ENCODE assay signal across 8 mouse cellular contexts in genomic region chr10:77624570-77624995, GRCm38 (mm10). TPM values are rescaled to one million over a fixed set of nuclear protein-coding genes. Genes with fewer than 3 reads are reported as not detected.
DNase-seq lines count a peak whose midpoint lies in the region; ATAC-seq and TF ChIP-seq lines count a peak whose summit lies in the region.

No protein-coding gene starts in this region.

- H3K9ac ChIP-seq in forebrain, embryonic 13.5 days = peak overlapping the region; percentile 96; the same call in 1 of the 2 replicates
- H3K9ac ChIP-seq in forebrain, embryonic 12.5 days = no peak overlapping the region

- no peak overlapping the region for H3K27ac ChIP-seq in forebrain, embryonic 13.5 days
- H3K27ac ChIP-seq in forebrain, embryonic 12.5 days = no peak overlapping the region
- H3K27ac ChIP-seq in layer of hippocampus, adult 2 months = peak overlapping the region; percentile 96

- 77% methylated on average over 7 of the region's 7 CpGs for WGBS in forebrain, embryonic 13.5 days
- 81% methylated on average over 7 of the region's 7 CpGs for WGBS in forebrain, embryonic 12.5 days

- peaks cover 39% of the 10 kb centered on the region for H3K4me1 ChIP-seq in forebrain, embryonic 13.5 days
- H3K4me1 ChIP-seq in forebrain, embryonic 12.5 days = peaks cover 32% of the 10 kb centered on the region

- DNase-seq in right cerebral cortex, adult 18-20 months = peak; percentile 58
- no peak for DNase-seq in right cerebral cortex, postnatal 4 days
- peak; percentile 60 to 68 for DNase-seq in layer of hippocampus, adult 2 months (ENCODE audit: low spot score in 2 of 2)
- peak; percentile 46 to 55 for DNase-seq in lung, postnatal 4 days
- no peak for DNase-seq in thymus, postnatal 4 days
- no peak for DNase-seq in kidney, adult 9 months

- H3K4me2 ChIP-seq in forebrain, embryonic 13.5 days = peak overlapping the region; percentile 22
- no peak overlapping the region for H3K4me2 ChIP-seq in forebrain, embryonic 12.5 days

- no peaks in the 10 kb centered on the region for H3K9me3 ChIP-seq in forebrain, embryonic 13.5 days (replicated peaks)
- no peaks in the 10 kb centered on the region for H3K9me3 ChIP-seq in forebrain, embryonic 12.5 days

- no peaks in the 10 kb centered on the region for H3K27me3 ChIP-seq in forebrain, embryonic 13.5 days
- H3K27me3 ChIP-seq in forebrain, embryonic 12.5 days = no peaks in the 10 kb centered on the region

- peaks cover 4% of the 10 kb centered on the region for H3K36me3 ChIP-seq in forebrain, embryonic 13.5 days (ENCODE audit: poor library complexity, severe bottlenecking)
- H3K36me3 ChIP-seq in forebrain, embryonic 12.5 days (replicated peaks) = peaks cover 8% of the 10 kb centered on the region; the same call in 1 of the 2 replicates

- no peak for TF ChIP-seq CTCF in layer of hippocampus, adult 2 months (conservative IDR thresholded peaks at IDR 0.05)

- no peak for ATAC-seq in forebrain, embryonic 13.5 days
- ATAC-seq in forebrain, embryonic 12.5 days (ENCODE audit: low FRiP score) = no peak

- H3K4me3 ChIP-seq in forebrain, embryonic 13.5 days = no peak overlapping the region
- H3K4me3 ChIP-seq in forebrain, embryonic 12.5 days (replicated peaks) = no peak overlapping the region
- peak overlapping the region; percentile 43; the same call in 1 of the 2 replicates for H3K4me3 ChIP-seq in layer of hippocampus, adult 2 months

RNA-seq across cellular contexts. Expression of gene Ube2g2, which starts 2.5 kb away (rescaled TPM):
- 103 and 115 TPM in 2 replicates for polyA plus RNA-seq in forebrain, embryonic 13.5 days (2015; fragmentation: Nextera tagmentation; extraction: Ambion mirVana)
- 87.0 and 92.7 TPM in 2 replicates for polyA plus RNA-seq in forebrain, embryonic 12.5 days (2016; fragmentation: Nextera tagmentation; extraction: Ambion mirVana)
- 10 to 100 TPM; 81.6 to 95.4 TPM for total RNA-seq in layer of hippocampus, adult 2 months (2021)

RNA-seq across cellular contexts. Expression of gene Gm49325, which starts 18.6 kb away (rescaled TPM):
- polyA plus RNA-seq in forebrain, embryonic 13.5 days (2015; fragmentation: Nextera tagmentation; extraction: Ambion mirVana) = 2.3 TPM in 1 of 2 replicates, not detected in the other
- 15.7 and 23.4 TPM in 2 replicates for polyA plus RNA-seq in forebrain, embryonic 12.5 days (2016; fragmentation: Nextera tagmentation; extraction: Ambion mirVana)
- total RNA-seq in layer of hippocampus, adult 2 months (2021) = 10 to 100 TPM; 18.3 to 27.0 TPM

RNA-seq across cellular contexts. Expression of gene Sumo3, which starts 18.7 kb away (rescaled TPM):
- polyA plus RNA-seq in forebrain, embryonic 13.5 days (2015; fragmentation: Nextera tagmentation; extraction: Ambion mirVana) = 329 and 347 TPM in 2 replicates
- 322 and 326 TPM in 2 replicates for polyA plus RNA-seq in forebrain, embryonic 12.5 days (2016; fragmentation: Nextera tagmentation; extraction: Ambion mirVana)
- total RNA-seq in layer of hippocampus, adult 2 months (2021) = 100 to 1,000 TPM; 131 to 138 TPM

RNA-seq across cellular contexts. Expression of gene Pttg1ip, which starts 43.1 kb away (rescaled TPM):
- 57.8 and 63.6 TPM in 2 replicates for polyA plus RNA-seq in forebrain, embryonic 13.5 days (2015; fragmentation: Nextera tagmentation; extraction: Ambion mirVana)
- 61.9 and 64.6 TPM in 2 replicates for polyA plus RNA-seq in forebrain, embryonic 12.5 days (2016; fragmentation: Nextera tagmentation; extraction: Ambion mirVana)
- 10 to 100 TPM; 76.9 to 77.5 TPM for total RNA-seq in layer of hippocampus, adult 2 months (2021)

Comparison
In these comparisons a context has a peak if more than half of its experiments do, and no peak if none do; other contexts are left out.
1. DNase-seq: peak in right cerebral cortex, adult 18-20 months (single experiment), layer of hippocampus, adult 2 months (2 of 2) and lung, postnatal 4 days (2 of 2); none in right cerebral cortex, postnatal 4 days (single experiment), thymus, postnatal 4 days (single experiment) and kidney, adult 9 months (single experiment).